Mouse (Mus musculus) adrenal gland, adult 2 months (tissue): ENCODE data around the gene Scnn1b. TPM values are rescaled to one million over a fixed set of nuclear protein-coding genes. Genes with fewer than 3 reads are reported as not detected.

Experiments used
- DNase-seq: peaks from one replicate; pipeline ENCODE4 v3.0.0; 2021
- polyA plus RNA-seq: library from polyadenylated mRNA; depleted of rRNA; stranded (reverse); fragments of >200 nt; gene quantifications from 2 replicates; pipeline ENCODE4 v1.2.3, GENCODE M21; 2012
- total RNA-seq, 2 experiments: library from RNA; stranded (reverse); gene quantifications; 2 replicates each; pipeline ENCODE4 v1.2.3; 2021

The Scnn1b gene
- total and polyA plus RNA-seq, 3 experiments, result 0.52 TPM; not detected in 2

DNA sequence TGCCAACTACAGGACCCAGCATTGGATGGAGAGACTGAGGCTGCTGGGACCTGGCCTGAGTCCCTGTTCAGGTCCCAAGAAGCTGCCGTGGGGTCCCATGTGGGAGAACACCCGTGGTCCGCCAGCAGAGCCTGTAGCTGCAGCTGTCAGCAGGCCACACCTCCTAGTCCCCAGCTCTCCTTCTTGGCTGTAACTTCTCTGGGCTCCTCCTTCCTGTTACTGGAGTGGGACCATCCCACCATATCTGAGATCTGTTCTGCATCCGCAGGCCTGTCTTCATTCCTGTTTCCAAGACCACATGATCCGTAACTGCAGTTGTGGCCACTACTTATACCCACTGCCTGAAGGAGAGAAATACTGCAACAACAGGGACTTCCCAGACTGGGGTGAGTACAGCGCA is 49.1 kb downstream of the Scnn1b start:
- DNase-seq, result no peak

DNA sequence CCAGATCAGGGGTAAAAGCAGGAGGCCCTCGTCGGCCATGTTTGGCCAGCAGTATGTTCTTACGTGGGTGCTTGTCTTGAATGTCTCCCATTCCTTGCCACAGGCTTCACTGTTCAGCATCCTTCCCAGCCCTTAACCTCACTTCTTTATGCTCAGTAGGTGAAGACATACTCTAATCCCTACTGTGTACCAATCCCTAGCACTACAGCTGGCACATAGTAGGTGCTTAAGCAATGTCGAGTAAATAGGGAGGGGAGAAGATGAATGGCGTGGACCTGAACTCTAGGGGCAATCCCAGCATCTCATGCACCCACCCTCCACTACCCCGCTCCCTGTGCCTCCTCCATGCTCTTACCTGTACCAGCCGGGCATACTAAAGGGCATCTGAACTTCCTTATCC is 59.5 kb downstream of the Scnn1b start:
- no peak for DNase-seq

DNA sequence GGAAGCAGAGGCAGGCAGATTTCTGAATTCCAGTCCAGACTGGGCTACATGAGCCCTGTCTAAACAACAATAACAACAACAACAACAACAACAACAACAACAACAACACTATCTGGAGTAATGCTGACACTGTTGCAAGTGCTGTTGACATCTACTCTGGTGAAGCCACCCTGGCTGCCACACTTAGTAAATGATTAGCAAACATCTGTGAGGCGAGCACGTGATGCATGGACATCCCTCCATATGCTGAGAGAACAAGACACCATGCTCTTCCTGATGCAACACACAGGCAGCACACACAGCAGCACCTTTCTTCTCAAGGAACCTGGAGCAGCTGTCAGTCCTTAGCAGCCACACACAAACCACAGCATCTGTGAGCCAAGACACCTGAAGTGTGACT is 63.0 kb downstream of the Scnn1b start:
- no peak for DNase-seq

DNA sequence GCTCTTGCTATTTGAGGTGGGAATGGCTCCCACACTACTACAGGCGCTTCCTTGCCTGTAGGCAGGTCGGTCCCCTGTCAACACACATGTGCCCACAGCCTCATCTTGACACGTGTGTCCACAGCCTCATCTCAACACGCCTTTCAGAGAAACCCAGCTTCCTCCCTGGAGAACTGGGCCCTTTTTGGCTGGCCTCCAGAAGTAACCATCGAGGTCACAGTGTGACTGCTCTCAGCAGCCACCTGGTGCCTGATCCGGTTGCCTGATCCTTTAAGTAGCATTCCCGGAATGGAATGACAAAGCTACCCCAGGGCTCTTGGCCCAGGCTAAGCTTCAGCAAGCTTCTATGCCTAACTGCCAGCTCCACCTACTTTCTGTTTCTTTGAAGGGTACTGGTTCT is 66.4 kb downstream of the Scnn1b start:
- DNase-seq, result no peak

DNA sequence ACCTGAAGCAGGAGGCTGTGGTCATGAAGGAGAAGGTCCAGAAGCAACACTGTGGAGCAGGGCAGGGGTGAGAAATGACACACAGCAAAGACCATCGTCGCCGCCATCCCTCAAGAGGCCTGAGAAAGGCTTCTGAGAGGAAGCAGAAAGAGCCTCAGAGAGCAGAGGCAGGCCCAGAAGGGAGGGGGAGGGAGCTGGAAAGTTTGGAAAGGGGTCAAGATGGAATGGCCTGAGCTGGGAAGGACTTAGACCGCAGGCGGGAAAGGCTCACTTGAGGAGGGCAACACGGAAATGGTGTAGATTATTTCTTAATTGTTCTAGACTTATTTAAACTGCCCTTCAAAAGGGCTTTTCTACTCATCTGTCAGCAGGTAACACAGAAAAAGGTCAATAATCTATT is 68.8 kb downstream of the Scnn1b start:
- no peak for DNase-seq

DNA sequence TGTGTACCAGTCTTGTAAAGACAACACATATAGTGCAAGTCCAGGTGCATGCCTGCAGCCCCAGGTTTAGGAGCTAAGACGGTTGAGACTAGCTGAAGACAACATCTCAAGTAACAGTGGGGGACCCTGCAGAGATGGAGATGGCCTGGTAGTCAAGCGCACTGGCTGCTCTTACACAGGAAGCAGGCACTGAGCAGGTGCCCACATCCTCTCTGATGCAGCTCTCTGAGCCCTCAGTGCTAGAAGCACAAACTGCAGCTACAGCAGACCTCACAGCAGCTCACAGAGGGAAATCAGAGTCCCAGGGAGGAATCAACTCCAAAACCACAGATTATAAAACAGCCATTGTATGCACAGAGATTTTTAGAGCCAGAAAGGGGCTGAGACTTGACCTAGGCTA is 69.5 kb downstream of the Scnn1b start:
- DNase-seq, result no peak

DNA sequence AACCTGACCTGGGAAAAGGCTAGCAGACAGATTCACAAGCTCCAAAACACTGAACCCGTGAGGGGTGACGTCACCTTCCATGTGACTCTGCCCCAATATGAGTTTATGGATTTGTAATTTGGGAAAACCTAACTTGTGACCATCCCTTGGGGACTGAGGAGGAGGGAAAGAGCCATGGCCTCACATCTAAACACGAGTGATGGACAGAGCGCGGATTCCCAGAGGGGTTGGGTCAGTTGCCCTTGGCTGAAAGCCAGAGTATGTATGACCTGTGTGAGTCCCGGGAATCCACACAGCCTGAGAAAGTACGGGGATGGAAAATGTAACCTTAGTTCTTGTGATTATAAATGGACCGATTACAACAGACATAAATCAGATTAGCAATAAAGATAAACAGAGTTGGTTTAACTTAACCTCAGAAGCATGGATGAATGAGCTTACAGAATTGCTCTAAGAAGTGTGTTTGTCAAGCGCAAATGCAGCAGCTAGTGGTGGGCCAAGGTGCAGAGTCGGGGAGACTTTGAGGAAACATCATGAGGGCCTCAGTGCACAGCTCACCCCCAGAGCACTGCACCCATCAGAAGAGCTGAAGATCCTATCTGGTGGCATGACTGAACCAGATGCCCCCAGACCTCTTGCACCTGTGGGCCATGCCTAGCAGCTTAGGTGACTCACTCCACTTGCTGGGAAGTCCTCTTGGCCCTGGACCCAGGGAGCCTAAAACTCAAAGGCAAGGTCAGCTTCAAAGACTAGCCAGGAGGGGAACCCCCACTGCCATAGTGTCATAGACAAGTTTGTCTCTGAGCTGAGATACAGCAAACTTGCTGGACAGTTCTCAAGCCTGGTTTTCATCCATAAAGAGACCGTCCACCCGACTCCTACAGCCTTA is 71.3 kb downstream of the Scnn1b start:
- DNase-seq, result peak; percentile 32

DNA sequence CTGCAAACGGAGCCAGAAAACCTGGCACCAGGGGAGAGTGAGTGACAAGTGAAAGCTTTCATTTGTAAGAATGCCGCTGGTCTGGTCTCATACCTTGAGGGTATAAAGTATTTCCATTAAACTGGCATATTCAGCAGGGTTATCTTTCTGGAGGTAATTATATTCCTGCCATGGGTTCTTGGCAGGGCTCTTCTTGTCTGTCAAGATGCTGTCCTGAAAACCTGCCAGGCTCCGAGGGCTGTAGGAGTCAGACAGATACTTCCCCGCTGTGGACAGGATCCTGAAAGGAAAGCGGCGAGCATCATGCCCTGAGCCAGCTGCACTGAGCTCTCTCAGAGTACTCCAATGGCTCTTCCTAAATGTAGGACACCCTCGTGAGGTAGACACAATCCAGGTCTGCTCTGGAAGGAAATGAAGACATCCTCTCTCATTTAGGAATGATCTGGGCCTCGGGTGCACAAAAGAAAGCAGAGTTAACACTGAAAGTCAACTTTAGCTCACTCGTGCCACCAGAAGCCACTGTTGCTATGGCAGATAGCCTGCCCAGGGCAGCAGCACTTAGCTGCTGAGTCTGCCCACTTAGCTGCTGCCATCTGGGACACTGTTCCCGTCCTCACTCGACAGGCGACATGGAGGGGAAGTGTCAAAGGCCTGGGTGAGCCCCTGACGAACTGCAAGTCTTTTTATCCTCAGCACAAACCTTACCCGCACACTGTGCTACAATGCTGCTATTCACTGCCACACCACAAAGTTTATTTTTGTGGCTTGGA is 72.2 kb downstream of the Scnn1b start:
- no peak for DNase-seq

DNA sequence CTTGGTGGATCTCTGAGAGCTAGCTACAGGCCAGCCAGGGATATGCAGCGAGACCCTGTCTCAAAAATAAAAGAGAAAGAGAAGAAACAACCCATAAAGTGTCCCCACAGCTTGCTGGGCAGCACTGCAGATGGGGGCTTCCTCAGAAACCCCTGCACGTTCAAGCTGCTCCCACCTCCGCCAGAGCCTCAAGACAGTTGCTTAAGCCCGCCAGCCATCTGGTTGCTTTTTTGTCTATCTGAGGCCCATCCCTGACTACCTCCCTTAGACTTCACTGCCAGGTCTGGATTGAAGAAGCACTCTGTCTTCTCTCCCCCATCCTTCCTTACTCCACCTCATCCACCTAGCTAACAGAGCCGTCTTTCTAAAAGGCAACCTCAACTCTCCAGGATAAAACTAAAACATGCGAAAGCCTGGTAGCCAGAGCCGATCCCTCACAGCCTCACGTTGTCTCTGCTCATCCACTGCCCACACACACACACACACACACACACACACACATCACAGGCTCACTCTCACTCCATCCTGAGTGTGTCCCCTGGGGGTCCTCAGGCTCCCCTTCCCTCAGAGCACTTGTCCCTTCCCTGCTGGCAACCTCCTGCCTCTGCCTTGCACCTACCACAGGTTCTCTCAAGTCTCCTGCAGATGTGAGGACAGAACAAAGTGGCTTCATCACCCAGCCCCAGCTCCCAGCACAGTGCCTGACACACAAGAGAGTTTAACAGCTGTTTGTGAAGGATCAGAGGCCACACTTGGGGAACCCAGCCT is 73.5 kb downstream of the Scnn1b start:
- DNase-seq, result no peak

DNA sequence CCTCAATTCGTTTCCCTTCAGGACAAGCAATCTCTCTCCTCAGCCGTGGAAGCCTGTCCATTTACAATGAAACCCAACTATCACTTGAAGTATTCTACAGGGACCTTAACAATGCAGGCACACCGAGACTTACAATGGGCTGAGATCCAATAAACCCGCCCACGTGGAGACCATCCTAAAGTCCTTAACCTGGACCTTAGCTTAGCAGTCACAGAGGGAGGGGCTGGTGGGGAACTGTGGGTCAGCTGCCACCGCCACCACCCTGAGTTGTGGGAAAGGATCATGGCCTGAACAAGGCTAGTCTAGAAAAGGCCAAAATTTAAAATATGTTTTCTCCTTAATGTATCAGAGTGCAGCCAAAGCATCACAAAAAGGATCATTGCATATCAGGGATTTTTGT is 74.4 kb downstream of the Scnn1b start:
- DNase-seq, result no peak

DNA sequence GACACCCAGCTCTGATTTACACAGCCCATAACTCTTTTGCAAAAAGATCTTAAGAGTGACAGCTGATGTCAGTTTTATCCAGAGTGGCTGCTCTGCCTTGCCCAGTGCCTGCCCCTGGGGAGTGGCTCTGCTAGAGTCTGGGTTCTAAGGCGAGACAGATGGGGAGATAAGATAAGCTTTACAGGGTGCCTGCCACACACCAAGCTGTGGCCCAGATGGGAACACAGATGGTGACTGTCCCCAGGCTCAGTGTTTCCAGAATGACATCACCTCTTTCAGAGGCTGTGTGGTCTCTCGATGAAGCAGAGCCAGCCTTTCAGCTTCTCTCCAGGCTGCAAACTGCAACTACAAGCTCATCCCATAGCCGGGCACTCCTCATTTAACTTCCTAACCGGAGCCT is 74.9 kb downstream of the Scnn1b start:
- DNase-seq, result no peak

DNA sequence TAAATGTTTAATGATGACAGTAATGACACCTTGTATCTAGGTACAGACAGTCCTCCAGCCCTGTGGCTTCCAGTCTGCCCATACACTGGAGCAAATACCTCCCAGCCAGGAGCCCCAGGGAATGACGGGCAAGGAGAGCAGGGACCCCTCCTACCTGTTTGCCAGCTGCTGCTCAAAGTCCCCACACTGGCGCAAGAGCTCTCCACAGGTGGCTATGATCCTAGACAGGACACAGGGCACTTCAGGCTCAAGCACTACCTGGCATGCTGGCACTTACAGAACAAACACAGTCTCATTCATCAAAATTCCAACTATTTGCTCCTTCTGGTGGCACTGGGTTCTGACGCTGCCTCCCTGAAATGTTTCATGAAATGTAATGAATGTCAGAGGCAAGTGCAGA is 76.2 kb downstream of the Scnn1b start:
- DNase-seq, result no peak

DNA sequence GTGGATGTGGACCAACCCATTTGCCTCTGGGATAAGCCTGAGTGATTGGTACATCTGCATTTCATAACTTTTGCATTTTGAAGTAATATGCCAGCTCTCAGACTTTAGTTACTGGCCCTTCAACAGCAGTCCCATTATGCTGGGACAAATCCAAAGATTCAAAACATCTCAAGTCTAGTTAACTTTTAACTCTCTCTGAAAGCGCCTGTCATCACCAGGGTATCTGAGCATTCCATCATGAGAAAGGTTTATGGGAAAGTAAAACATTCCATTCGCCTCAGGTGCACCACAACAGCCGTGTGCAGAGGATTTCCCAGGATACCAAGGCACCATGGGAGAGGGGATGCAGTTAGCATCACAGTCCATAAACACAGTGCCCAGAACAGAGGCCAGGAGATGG is 76.8 kb downstream of the Scnn1b start:
- no peak for DNase-seq

DNA sequence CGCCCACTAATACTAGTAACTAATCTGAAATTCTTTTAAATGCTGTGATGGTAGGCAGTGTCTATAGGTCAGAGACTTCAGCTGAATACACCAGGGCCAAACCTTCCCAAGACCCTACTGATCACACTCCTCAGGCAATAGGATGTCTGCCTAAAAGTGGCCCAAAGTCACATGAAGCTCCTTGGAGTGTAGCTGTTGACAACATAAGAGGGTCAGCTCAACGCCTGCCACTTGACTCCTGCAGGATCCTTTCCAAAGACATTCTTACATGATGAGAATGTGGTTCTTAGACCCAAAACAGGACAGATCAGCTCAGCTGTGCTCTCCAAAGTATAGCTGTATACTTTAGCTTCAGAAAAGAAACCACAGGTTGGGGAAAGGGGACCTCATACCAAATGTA is 77.5 kb downstream of the Scnn1b start:
- DNase-seq, result no peak

DNA sequence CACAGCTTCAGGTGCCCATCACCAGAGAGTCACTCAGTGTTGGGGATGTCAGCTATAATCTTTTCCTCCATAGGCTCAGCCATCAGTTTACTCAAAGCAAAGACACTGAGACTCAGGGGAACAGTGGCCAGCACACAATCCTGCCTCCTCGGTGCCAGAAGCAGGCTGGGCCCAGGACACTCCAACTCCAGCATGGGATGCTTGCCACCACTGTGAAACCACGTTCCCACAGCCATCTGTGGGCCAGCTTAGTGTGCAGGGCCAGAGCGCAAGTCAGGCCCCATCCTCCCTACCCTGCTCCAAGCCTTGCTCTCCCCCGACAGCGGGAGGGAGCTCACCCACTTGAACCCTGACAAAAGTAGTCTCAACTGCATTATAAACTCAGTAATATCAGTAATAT is 81.4 kb downstream of the Scnn1b start:
- no peak for DNase-seq

DNA sequence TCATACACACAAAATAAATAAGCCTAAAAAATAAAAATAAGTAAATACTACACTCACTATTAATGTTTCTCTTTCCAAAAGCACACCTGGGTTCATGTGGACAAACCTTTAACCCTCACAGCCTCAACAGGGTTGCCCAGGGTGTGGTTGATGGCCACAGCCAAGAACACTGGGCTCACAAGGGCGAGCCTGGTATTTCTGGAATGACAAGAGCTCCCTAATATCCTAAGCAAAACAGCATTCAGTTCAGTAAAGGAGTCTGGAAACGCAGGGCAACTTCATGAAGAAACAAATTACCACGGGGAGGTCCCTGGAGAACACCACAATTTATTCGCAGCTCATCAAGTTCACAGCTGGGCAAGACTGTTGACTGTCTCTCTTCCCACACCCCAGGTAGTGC is 82.7 kb downstream of the Scnn1b start:
- no peak for DNase-seq

DNA sequence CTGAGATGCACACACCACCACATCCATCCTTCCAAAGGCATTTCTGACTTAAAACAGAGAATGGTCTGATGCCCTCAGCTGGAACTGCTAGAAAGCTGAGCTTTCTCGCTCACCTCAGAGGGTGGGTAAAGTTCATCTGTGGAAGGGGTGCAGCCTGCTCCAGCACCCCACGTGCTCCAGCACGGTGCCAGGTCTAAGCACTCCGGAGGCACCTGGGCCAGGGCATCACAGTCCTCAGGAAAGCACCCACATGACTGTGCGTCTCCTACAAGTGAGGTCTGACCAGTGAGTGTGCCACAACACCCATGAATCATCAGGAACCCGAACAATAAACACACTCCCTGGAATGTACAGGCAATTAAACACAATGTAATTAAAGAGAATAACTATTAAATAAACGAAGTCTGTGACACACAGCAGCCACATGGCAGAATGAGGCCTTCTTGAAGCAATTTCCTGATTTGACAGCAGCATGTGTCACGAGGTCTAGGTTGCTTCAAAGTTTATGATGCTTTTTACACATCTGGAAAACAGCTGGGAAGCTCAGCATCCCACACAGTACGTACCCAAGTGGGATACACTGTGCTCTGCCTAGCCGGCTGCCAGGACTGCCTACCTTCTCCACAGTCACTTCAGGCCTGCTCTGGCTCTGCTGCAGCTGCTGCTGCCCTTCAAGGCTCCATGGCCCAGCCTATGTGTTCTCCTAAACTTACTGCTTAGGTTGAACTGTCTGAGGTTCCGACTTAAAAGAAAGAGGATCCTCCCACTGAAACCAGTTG is 90.2 kb downstream of the Scnn1b start:
- no peak for DNase-seq

DNA sequence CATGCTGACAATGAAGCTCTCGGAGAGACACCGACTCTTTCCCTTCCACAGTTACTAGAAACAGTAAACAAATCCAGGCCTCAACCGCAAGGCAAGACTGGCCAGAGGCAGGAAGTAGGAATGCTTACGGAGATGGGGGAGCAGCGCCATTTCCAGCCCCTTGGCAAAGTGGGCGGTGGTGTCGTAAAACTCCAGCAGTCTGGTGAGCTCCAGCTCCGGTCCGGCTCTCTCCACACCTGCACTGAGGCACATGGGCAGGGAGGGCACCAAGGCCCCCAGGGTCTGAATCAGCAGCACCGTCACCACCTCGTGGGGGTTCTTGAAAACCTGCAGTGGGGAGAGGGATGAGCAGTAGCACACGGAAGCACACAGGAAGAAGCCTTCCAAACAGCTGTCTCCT is 91.0 kb downstream of the Scnn1b start:
- DNase-seq, result no peak

DNA sequence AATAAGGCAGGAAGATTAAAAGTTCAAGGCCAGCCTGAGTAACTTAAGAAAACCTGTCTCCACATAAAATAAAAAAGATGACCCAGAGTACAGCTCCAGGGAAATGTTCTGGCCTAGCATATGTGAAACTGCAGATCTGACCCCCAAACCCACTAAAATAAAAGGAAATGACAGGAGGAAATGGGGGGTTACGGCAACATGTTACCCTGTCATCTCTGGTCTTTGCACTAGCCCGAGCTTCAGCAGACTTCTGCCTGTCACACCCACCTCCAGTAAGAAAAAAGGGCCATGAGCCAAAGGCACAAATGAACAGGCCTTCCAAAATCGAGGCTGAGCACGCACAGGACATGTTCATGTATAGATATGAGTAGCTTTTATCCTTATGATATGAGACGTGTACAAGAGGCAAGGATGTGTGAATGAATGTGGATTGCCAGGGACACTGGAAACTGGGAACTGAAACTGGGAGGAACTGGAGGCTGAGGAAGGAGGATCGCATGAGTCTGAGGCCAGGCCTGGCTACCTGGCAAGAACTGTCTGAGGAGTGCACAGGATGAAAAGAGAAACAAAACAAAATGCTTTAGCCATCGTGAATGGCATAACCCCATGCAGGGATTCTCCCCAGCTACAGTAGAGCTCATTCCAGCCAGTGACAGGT is 97.2 kb downstream of the Scnn1b start:
- no peak for DNase-seq

DNA sequence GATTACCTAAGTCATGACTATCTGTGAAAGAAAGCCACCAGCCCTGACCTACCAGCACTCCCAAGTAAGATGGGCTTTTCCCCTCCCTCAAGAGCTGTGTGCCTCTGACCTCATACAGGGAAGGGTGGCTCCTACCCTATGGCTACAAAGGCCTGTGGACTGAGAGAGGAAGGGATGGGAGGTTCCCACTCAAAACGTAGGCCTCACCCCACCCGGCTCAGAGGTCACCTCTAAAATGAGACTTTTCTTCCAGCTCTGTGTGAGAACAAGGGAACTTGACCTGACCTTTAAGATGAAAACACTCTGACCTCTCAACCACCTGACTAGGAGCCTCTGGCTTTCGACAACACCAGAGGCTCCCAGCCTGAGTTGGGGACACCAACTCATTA is 97.7 kb downstream of the Scnn1b start:
- no peak for DNase-seq

DNA sequence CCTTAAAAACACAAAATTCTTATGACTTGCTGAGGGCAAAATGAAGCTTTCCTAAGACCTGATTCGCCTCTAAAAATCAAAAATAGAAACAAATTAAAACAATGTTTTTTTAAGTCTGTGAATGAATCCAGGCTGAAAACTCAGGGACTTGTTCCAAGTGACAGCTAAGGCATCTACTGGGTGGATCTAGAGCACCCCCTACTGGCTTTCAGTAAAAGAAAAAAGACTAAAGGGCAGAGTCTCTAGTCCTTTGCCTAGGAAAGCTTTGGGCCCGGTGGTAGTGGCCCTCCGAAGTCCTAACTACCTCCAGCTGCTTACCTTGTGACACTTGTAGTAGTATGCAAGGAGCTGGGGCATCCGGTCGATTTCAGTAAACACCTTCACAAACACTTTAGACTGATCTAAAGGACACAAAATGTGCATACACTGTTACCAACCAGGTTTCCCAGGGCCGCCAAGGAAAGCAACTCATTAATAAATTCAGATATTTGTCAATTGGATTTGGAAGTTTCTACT is 99.1 kb downstream of the Scnn1b start:
- DNase-seq, result peak; percentile 17
